Mouse (Mus musculus) macrophage (primary cell): ENCODE measurements around the gene Ccr7. TPM values are rescaled to one million over a fixed set of nuclear protein-coding genes. Genes with fewer than 3 reads are reported as not detected.

ENCODE experiments used
- H3K27ac ChIP-seq: fragments of 350-480 bp; formaldehyde crosslinking; 2 replicates; pipeline ENCODE4 v1.9.0; 2021
- H3K36me3 ChIP-seq: fragments of 350-480 bp; formaldehyde crosslinking; 2 replicates; pipeline ENCODE4 v1.9.0; 2021; ENCODE audit errors: inconsistent target
- H3K4me3 ChIP-seq: fragments of 350-480 bp; formaldehyde crosslinking; 2 replicates; pipeline ENCODE4 v1.9.0; 2021; ENCODE audit errors: inconsistent target
- H3K79me2 ChIP-seq: fragments of 350-480 bp; formaldehyde crosslinking; 2 replicates; pipeline ENCODE4 v1.9.0; 2021; ENCODE audit errors: inconsistent target
- WGBS: methylation state at CpG from one replicate; pipeline ENCODE4 v1.1.7; 2026; ENCODE audit warnings: inconsistent platforms; ENCODE audit not compliant: missing documents; 5-methylcytosine and 5-hydroxymethylcytosine counted together
- polyA plus RNA-seq: library from polyadenylated mRNA; stranded (reverse); fragments of 250-400 nt; gene quantifications from 3 replicates; pipeline ENCODE4 v1.2.4, GENCODE M21; 2018; ENCODE audit warnings: inconsistent platforms

The Ccr7 gene
- polyA plus RNA-seq, 1 experiment from 2014 or later, result 2.3 TPM

DNA sequence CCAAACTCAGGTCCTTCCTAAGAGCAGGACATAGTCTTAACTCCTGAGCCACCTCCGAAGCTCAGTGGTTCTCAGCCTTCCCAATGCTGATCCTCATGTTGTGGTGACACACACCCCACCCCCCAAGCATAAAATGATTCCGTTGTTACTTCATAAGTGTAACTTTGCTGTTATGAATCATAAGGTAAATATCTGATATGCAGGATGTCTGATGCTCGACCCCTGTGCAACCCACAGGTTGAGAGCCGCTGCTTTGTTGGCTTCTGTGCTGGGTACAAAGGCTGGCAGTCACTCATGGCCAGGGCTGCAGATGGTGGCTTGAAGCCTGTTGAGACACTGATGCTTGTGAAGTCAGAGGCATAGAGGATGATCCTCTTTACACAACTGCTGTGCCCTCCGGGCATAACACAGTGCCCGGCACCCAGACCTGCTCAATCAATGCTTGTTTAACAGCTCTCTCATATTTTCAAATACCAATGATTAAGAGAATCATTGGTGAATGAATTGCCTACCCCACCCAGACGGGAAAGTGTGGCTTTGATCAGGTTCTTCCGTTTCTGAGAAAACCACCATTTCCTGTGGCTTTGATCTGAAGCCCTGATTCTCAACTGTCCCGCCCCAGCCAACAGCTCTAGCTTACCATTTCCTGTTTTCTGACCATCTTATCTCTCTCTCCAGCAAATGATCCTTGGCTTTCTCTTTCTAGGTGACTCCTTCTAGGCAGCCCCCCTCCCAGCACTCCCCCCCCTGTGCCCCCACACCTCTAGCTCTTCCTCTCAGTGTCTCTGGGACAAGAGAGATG lies 50.1 kb downstream of the Ccr7 start:
- no peaks in the 10 kb centered on the region for H3K36me3 ChIP-seq
- H3K27ac ChIP-seq, result no peak overlapping the region
- no peak overlapping the region for H3K4me3 ChIP-seq
- 41% methylated on average over 9 of the region's 9 CpGs for WGBS
- no peaks in the 10 kb centered on the region for H3K79me2 ChIP-seq

DNA sequence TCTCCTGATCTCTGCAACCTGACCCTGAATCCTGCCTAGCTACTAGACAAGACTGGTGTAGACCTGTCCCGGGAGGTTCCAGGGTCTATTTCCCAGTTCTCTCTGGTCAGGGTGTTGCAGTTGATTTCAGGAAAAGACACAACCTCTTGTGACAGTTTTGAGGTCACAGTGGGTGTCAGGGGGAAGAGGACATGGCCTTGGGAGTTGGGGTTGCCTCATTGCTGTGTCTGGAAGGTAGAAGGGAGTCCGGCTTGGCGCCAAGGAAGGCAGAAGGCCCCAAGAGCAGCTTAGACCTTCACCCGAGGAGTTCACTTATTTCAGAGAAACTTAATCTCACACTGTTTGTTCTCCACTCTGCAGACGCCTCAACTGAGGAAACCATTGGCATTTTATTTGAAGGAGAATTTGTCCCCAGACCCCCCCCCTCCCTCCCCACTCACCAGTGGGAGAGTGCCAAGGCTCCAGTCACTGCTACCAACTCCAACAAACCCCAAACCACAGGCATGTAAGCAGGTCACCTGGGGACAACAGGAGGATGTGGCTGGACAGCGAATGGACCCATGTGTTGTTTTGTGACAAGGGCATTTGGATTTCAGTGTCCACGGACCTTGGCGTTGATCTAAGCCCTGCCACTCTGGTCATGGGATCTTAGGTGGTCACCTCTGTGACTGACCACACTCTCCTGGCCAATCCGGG lies 52.2 kb downstream of the Ccr7 start:
- no peak overlapping the region for H3K4me3 ChIP-seq
- H3K79me2 ChIP-seq, result no peaks in the 10 kb centered on the region
- H3K36me3 ChIP-seq, result no peaks in the 10 kb centered on the region
- 36% methylated on average over 9 of the region's 9 CpGs for WGBS
- H3K27ac ChIP-seq, result no peak overlapping the region

DNA sequence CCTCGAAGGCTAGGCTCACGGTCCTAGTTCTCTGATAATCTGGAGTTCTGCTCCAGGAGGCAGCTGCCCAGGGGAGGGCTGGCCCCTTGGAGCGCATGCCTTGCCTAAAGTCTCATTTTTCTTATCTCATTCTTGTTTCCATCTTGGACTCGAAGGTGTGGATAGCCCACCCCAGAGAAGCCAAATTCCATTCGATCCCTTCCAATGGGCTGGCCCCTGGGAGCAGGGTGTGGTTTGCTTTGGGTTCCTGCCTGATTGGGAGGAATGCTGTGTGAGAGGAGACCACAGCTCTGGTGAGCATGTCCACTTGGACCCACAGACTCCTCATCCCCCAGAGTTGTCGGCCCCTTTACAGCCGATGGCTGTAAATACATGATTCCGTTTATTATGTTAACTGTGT lies 53.2 kb downstream of the Ccr7 start:
- 94% methylated on average over 8 of the region's 8 CpGs for WGBS
- Histone ChIP-seq H3K36me3 (no peaks in the 10 kb centered on the region), H3K79me2 (no peaks in the 10 kb centered on the region), H3K4me3 (no peak overlapping the region), H3K27ac (no peak overlapping the region)

DNA sequence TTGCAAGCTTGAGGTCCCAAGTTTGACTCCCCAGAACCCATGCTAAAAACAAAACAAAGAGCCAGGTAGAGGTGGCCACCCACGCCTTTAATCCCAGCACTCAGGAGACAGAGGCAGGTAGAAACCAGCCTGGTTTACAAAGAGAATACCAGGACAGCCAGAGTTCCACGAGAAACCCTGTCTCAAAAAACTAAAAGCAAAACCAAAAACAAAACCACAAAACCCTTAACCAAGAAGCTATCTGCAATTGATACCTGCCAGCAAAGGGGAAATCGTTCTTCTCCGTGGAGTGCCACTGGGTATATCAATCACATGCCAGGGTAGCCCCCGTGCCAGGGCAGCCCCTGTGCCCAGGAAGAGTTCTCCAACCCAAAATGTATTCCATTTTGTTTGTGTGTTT lies 54.7 kb downstream of the Ccr7 start:
- whole genome bisulfite sequencing, result 27% methylated on average over 5 of the region's 5 CpGs
- H3K79me2 ChIP-seq, result no peaks in the 10 kb centered on the region

DNA sequence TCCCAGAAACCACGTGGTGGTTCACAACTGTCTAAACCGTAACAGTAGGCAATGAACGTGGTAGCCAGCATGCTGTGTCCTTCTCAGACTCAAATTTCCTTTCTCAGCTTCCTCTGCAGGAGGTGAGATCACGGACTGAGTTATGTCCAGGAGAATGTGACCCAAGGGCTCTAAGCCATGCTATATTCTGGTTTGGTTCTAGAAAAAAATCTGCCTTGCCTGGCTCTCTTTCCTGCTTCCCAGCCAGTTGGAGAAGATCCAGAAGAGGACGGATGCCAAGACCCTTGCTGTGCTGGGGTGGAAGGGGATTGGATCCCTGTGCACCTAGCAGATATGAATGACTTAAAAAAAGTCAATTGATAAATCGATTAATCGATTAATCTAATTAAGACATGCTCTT lies 55.4 kb downstream of the Ccr7 start:
- no peak overlapping the region for H3K4me3 ChIP-seq
- 90% methylated on average over 7 of the region's 7 CpGs for WGBS
- no peaks in the 10 kb centered on the region for H3K36me3 ChIP-seq
- no peaks in the 10 kb centered on the region for H3K79me2 ChIP-seq
- H3K27ac ChIP-seq, result no peak overlapping the region

More for the DNA sequence above, 54.7 kb downstream of the Ccr7 start:
- Histone ChIP-seq H3K27ac (no peak overlapping the region), H3K4me3 (no peak overlapping the region), H3K36me3 (no peaks in the 10 kb centered on the region)

DNA sequence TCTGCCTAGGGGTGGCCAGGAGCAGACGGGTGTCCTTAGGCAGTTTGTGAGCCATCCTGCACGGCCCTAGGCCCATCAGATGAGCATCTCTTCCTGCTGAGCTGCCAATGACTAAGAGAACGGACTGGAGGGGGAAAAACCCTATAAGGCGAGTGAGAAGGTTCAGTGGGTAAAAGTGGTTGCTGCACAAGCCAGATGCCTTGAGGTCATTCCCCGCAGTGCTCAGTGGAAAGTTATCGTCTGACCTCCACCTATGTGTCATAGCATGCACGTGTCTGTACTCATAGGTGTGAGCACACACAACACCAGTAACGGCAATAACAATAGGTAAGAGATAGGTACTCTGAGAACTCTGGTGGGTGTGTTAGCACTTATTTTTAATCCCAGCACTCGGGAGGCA lies 56.0 kb downstream of the Ccr7 start:
- Histone ChIP-seq H3K27ac (no peak overlapping the region), H3K4me3 (no peak overlapping the region), H3K79me2 (no peaks in the 10 kb centered on the region), H3K36me3 (no peaks in the 10 kb centered on the region)
- WGBS, result 95% methylated on average over 7 of the region's 9 CpGs

DNA sequence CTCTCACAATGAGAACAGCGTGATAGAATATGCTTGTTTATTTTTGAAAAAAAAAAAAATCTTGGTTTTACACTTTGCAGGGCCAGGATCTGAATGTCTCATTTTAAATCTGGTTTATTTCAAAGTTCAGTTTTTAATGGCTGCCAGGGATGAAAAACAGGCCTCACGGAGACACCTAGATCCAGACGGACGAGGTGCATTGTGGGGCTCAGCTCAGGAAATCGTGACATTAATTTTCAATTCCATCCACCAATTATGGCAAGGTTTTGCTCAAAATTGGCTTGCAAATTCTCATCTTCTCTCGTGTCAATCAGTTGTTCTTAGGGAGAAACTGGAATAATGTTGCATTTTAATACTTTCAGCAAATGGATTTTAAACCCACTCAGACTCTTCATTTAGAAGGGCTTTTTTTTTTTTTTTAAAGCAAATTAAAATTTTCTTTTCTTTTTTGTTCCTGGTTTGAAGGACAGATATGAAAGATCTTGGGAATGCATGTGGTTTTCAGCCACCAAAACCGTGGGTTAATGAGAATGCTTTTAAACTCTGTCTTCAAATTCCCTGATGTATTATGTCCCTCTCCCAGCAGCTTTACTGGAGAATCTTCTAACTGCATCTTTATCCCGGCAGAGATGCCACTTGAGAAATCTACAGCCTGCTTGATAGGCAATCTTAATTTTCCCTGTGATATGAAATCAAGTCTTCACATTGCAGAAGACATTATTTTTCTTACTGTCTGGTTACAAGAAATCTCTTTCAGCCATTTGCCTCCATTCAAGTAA lies 57.7 kb downstream of the Ccr7 start:
- 88% methylated on average over 8 of the region's 8 CpGs for WGBS
- no peaks in the 10 kb centered on the region for H3K79me2 ChIP-seq
- no peak overlapping the region for H3K4me3 ChIP-seq
- no peaks in the 10 kb centered on the region for H3K36me3 ChIP-seq
- no peak overlapping the region for H3K27ac ChIP-seq

DNA sequence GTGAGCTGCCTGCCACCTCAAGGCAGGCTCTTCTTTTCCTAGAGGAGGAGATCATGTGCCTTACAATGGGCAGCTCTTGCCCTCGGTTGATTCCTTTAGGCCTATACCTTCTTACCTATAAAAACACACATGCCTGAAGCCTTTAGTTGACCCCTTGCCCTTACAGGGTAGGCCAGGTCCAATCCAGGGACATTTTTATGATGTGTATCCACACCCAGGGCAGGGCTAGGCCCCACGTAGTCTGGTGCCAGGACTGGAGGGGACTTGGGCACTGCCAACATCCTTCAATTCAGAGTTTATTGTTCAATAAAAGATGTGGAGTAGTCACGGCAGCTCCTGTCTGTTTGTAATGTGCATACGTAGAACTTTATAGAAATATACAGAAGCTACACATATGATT lies 58.5 kb downstream of the Ccr7 start:
- Histone ChIP-seq H3K36me3 (no peaks in the 10 kb centered on the region), H3K79me2 (no peaks in the 10 kb centered on the region), H3K27ac (no peak overlapping the region), H3K4me3 (no peak overlapping the region)
- 90% methylated on average over 4 of the region's 4 CpGs for WGBS

DNA sequence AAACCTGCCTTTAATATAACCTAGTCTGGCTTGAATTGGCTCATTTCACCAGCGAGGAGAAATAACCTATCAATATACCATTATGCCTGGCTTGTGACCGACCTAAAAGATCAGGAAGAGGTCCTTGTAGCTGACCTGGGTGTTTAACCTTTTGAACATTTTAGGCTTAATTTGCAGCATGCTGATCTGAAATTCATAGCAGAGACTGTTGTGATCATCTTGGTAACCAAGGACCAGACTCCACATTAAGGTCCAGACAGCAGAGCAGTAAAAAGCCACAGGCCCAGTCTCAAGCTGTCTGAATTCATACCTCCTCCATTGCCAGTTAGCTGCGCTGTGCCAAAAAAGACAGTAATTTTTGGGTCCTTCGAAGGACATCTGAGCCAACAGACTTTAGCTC lies 59.1 kb downstream of the Ccr7 start:
- WGBS, result 93% methylated on average over 4 of the region's 4 CpGs
- Histone ChIP-seq H3K4me3 (no peak overlapping the region), H3K36me3 (no peaks in the 10 kb centered on the region), H3K27ac (no peak overlapping the region), H3K79me2 (no peaks in the 10 kb centered on the region)

DNA sequence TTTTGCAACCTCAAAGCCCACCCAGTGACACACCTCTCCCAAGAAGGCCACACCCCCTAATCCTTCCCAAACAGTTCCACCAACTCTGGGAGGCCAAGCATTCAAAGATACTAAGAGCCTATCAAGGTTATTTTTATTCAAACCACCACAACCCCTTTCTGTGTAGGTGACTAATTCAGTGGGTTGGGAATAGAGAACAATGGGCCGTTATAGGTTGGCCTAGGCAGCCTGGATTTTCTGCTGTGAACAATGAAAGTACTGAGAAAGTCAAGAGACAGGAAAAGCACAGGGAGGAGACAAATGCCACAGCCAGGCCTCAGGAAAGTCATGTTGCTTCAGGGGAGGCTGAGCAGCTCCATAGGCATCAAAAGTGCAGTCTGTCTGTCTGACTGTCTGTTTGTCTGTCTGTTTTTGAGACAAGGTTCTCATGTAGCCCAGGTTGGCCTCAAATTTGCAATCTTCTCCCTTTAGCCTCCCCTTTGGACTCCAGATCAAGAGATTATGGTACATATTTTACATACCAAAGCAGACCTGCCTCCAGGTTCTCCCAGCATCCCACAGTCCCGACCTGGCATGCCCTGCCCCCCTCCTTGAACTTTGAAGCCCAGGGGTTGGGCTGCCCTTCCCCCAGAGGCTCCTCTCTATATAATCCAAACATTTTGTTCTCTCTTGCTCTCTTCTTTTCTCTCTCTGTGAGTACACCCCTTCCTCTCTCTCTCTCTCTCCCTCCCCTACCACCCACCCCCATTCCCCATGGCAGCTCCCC lies 59.8 kb downstream of the Ccr7 start:
- H3K79me2 ChIP-seq, result no peaks in the 10 kb centered on the region
- H3K27ac ChIP-seq, result no peak overlapping the region
- WGBS, result 79% methylated on average over 2 of the region's 2 CpGs
- no peaks in the 10 kb centered on the region for H3K36me3 ChIP-seq
- no peak overlapping the region for H3K4me3 ChIP-seq

Other genes with a start within 250 kb of the Ccr7 start
- 0.70 to 13.4 TPM (median 2.2 TPM) in 3 replicates for gene Cdc6, start 247.3 kb downstream of the Ccr7 start, polyA plus RNA-seq
- gene Rara, start 227.3 kb downstream of the Ccr7 start, polyA plus RNA-seq, result 13.3 to 17.5 TPM (median 13.4 TPM) in 3 replicates
- not detected in 3 replicates for gene Gjd3, start 172.1 kb downstream of the Ccr7 start, polyA plus RNA-seq
- 5.8 to 44.5 TPM (median 27.0 TPM) in 3 replicates for gene Top2a, start 130.9 kb downstream of the Ccr7 start, polyA plus RNA-seq
- 50.8 to 246 TPM (median 226 TPM) in 3 replicates for gene Igfbp4, start 113.8 kb downstream of the Ccr7 start, polyA plus RNA-seq
- gene Tns4, start 65.8 kb downstream of the Ccr7 start, polyA plus RNA-seq, result 0.88 to 2.5 TPM (median 0.97 TPM) in 3 replicates
- 54.8 to 118 TPM (median 76.8 TPM) in 3 replicates for gene Smarce1, start 75.9 kb upstream of the Ccr7 start, polyA plus RNA-seq
- not detected in 3 replicates for gene Krt222, start 89.0 kb upstream of the Ccr7 start, polyA plus RNA-seq
- not detected in 3 replicates for gene Krt24, start 130.2 kb upstream of the Ccr7 start, polyA plus RNA-seq
- not detected in 3 replicates for gene Krt25, start 167.9 kb upstream of the Ccr7 start, polyA plus RNA-seq
- not detected in 3 replicates for gene Krt26, start 182.9 kb upstream of the Ccr7 start, polyA plus RNA-seq
- not detected in 3 replicates for gene Krt27, start 196.0 kb upstream of the Ccr7 start, polyA plus RNA-seq
- gene Krt28, start 219.8 kb upstream of the Ccr7 start, polyA plus RNA-seq, result not detected in 3 replicates
- 1.2 to 2.7 TPM (median 2.0 TPM) in 3 replicates for gene Krt10, start 234.3 kb upstream of the Ccr7 start, polyA plus RNA-seq